Mouse (Mus musculus): ENCODE measurements around the gene Gm28041.
"Not testable (repeated sequence)": the region's sequence is repeated elsewhere in the genome, so short reads cannot be mapped to it uniquely, and the experiment has no call there.

The Gm28041 gene
- long read RNA-seq, experiment 1 = 0 reads
- long read RNA-seq, experiment 2 = 0 reads

DNA sequence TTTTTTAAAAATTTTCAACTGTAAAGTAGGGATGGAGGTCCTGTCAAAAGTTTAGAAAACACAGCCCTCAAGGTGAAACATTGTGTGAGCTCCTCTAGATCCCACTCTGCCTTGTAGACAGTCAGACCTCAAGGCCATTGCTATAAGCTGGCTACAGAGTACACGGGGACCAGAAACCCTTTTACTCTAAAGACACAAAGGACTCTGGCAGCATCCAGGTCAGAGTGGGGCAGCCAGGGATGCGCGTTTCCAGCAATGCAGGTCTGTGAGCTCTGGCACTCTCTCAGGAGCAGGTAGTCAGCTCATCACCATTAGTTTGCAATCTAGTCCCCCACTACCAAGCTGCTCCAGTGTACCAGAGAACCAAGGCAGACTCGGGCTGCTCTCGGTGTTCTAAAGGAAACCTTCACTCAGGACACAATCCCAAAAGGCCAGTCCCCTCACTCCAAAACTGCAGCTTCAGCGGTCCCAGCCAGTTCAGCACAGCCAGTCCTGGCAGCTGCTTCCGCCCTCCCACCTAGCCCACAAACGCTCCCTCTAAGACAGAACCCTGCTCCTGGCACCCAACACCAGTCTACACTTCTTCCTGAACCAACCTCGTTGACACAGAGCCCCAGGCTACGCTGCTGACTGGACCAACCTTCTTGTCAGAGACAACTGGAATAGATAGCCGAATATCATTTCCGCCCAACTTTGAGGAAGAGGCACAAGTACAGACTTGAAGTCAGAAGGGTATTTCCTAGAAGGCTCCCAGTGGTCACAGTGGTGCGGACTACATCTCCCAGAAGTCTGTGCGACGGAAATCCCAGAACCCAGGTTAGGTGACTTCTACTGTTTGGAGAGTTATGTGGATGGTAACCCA, at the start of gene Gm28041, which contains the start of gene Zfp456:
Gm28041 (minus strand) TSS at position 684 of the 862 bp plus-strand sequence.
Zfp456 (minus strand) TSS at position 761 of the 862 bp plus-strand sequence.
- intact Hi-C loops (cut with DNase I) = not testable (repeated sequence)

DNA sequence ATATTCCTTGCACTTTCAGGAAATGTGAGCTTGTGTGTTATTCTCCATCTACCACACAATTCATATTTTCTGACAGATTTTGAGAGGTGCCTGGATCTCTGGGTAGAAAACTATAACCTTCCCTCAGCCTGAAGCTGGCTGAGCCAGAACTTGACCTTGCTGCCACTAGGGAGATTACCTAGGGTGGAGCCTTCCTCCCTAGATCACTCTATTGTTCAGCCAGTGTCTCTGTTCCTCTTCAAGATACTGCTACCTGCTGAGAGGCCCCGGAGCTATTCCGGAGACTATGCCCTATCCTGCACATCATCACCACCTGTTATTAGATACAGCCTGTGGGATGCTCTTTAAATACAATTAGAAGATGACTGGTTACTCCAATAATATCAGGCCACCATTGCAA, 47.0 kb upstream of the Gm28041 start:
- intact Hi-C loops (cut with DNase I) = not testable (repeated sequence)

DNA sequence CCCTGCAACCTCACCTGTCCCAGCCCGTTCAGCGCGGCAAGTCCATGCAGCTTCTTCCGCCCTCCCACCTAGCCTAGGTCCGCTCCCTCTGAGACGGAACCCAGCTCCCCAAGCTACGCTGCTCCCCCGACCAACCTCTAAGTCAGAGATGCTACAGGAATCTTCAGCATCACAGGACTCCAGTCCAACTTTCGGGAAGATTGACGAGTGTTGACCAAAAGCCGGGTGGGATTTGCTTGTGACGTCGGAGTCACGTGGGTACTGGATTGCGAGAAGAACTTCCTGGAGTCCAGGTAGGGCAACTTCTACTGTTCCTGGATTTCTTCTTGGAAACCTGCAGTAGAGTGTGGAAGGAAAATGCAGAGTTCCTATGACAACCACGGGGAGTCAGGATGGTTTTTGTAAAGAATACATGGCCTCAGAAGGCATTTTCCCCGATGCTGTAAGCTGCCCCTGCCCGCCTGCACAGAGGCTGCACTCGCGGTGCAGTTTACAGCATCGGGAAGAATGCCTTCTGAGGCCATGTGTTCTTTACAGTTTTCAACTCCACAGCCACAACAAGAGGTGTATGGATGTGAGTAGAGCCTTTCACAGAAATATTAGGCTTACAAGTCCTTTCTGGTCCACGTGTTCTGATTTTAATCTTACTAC, 45.8 kb upstream of the Gm28041 start, which contains the start of gene Zfp459:
Zfp459 (minus strand) TSS at position 212 of the 651 bp plus-strand sequence.
- intact Hi-C loops (cut with DNase I) = no loop called here

DNA sequence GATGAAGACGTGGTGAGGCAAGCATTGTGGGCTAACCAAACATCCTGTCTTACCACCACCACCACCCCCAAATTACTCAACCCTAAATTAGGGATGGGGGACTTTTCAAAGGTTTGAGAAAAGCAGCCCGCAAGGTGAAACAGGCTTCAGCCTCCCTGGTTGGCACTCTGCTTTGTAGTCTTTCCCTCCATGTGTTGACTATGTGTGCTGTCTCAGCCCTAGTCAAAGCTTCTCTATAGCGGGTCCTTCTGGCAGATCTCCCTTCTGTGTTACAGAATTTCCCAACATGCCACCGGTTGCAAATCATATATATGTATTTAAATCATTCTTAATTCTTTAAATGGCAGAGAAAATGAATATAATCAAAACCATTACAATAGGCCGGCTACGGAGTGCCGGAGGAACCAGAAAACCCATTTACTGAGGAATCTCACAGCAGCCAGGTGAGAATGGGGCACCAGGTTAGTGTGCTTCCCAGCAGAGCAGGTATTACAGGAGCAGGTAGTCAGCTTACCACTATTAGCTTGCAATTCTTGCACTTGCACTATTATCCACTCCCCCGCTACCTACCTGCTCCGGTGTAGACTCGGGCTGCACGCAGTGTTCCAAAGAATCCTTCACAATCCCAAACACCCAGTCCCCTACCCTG, 45.1 kb upstream of the Gm28041 start:
- intact Hi-C loops (cut with DNase I) = no loop called here

- intact Hi-C loops (cut with DNase I) = loop anchor here (10.0 kb wide), 1 partner anchor 428 kb away; no protein-coding TSS in a partner anchor
These were observed 41.3 kb upstream of the Gm28041 start for GRCm38 (mm10) chr13:67416811-67417210.

GRCm38 (mm10) chr13:67415759-67416158, 40.2 kb upstream of the Gm28041 start:
- intact Hi-C loops (cut with DNase I) = loop anchor here (10.0 kb wide), 1 partner anchor 429 kb away; no protein-coding TSS in a partner anchor

DNA sequence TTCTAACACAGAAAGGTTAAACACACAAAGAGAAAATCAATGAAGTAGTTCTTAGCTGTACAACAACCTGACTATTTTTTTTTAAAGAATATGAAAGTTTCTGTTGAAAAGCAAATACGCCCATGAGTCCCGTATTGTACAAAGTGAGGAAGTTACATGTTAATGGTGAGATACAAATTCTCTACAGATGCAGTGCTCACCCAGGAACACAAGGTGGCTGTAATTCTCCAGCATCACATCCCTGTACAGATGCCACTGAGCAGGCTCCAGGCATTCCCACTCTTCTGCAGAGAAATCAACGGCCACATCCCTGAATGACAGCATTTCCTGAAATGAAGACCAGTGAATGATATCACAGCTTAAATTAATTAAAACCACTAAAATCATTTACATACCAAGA, 38.1 kb upstream of the Gm28041 start:
- intact Hi-C loops (cut with DNase I) = loop anchor here (10.0 kb wide), 1 partner anchor 431 kb away; no protein-coding TSS in a partner anchor

GRCm38 (mm10) chr13:67399183-67399903, 23.8 kb upstream of the Gm28041 start, which contains the start of gene Zfp429:
Gene Zfp429, minus strand, starts transcription at chr13:67399819.
- intact Hi-C loops (cut with DNase I) = not testable (repeated sequence)

GRCm38 (mm10) chr13:67376255-67376654, 722 bp upstream of the Gm28041 start:
- intact Hi-C loops (cut with DNase I) = not testable (repeated sequence)

DNA sequence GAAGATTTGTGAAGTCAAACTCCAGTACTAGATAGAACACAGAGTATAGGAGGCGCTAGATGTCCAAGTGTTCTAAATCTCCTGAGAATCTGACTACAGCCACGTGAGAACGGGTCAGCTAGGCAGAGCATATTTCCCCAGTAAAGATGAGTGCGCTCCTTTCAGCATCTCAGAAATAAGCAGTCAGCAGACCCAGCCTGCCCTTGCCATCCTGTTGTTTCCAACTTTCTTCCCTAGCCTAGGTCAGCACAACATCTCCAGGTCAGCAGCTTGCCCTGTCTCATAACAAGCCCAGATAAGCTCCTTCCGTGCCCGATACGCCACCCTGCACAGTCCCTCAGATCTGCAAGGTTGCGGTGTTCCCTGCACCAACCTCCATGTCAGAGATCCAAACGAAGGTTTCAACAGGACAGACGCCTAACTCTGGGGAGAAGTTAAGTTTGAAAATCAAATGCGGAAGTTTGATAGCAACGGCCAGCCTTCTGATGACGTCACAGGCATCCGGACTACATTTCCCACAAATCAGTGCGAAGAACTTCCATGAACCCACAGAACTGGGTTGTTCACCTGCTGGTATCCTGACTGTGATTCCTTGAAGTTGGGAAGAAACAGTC, 15.3 kb downstream of the Gm28041 start, which contains the start of the genes Gm28044 and Zfp953:
Gm28044 (minus strand) TSS at position 406 of the 614 bp plus-strand sequence.
Zfp953 (minus strand) TSS at position 475 of the 614 bp plus-strand sequence.
- intact Hi-C loops (cut with DNase I) = loop anchor here (1.0 kb wide), 1 partner anchor 28 kb away; the partner anchor contains the start of gene Zfp595

GRCm38 (mm10) chr13:67351854-67352253, 23.7 kb downstream of the Gm28041 start:
- intact Hi-C loops (cut with DNase I) = no loop called here

DNA sequence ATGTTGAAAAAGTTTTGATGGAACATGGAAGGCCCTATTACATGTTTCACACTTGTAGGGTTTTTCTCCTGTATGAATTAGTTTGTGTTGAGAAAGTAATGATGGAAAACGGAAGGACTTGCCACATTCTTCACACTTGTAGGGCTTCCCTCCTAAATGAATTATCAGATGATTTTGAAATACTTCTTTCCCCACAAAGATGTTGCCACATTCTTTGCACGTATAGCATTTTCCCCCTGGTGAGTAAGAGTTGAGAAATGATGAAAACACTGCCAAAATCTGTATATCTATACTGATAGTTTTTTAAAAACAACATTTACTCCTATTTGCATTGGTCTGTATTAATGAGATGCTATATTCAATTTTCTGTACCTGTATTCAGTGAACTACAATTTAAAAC, 32.1 kb downstream of the Gm28041 start:
- intact Hi-C loops (cut with DNase I) = no loop called here

GRCm38 (mm10) chr13:67332877-67333276, 42.7 kb downstream of the Gm28041 start:
- intact Hi-C loops (cut with DNase I) = loop anchor here (1.0 kb wide), 1 partner anchor 27 kb away; the partner anchor contains the start of genes Gm28044 and Zfp953

GRCm38 (mm10) chr13:67332019-67332724, 43.4 kb downstream of the Gm28041 start, which contains the start of gene Zfp595:
Gene Zfp595, minus strand, starts transcription at chr13:67332570.
- intact Hi-C loops (cut with DNase I) = loop anchor here (1.0 kb wide), 1 partner anchor 28 kb away; the partner anchor contains the start of genes Gm28044 and Zfp953

GRCm38 (mm10) chr13:67306718-67307117, 68.8 kb downstream of the Gm28041 start:
- intact Hi-C loops (cut with DNase I) = loop anchor here (5.0 kb wide), 1 partner anchor 179 kb away; no protein-coding TSS in a partner anchor

- intact Hi-C loops (cut with DNase I) = loop anchor here (5.0 kb wide), 1 partner anchor 179 kb away; no protein-coding TSS in a partner anchor
These were observed 69.5 kb downstream of the Gm28041 start, which contains the start of gene Zfp457 for GRCm38 (mm10) chr13:67305822-67306672. Gene Zfp457, minus strand, starts transcription at chr13:67306485.
